Mouse (Mus musculus): ENCODE measurements around the gene Gpr141. TPM values are rescaled to one million over a fixed set of nuclear protein-coding genes. Genes with fewer than 3 reads are reported as not detected.
"Not testable (repeated sequence)": the region's sequence is repeated elsewhere in the genome, so short reads cannot be mapped to it uniquely, and the experiment has no call there.

Gene Gpr141
- polyA plus RNA-seq, 1 experiment from 2014 or later, result 0.72 TPM

DNA sequence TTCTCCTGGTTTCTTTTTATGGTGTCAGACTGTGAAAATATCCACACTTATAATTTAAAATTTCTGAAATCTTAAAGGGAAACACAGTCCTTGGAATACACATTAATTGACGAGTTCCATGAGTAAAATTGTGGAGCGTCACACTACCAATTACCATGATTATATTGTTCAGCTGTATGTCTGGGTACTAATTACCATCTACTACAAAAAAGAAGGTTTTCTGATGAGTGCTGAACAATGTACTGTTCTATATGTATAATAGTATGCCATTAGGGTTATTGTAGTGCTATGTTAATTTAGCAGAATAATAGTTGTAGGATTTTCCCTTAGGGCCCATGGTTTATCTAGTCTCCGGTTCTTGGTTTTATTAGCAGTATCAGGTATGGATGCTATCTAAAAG is 29.1 kb downstream of the Gpr141 start:
- Histone ChIP-seq H3K4me1 (no peaks in the 10 kb centered on the region), H3K36me3 (no peaks in the 10 kb centered on the region), H3K27ac (no peak overlapping the region), H3K9me3 (no peaks in the 10 kb centered on the region), H3K4me2 (no peak overlapping the region), H3K27me3 (no peaks in the 10 kb centered on the region), H3K9ac (no peak overlapping the region), H3K4me3 (no peak overlapping the region)
- ATAC-seq (ENCODE audit: insufficient number of reproducible peaks, low FRiP score, low TSS enrichment, low read depth), result no peak
- 85% methylated on average over 3 of the region's 3 CpGs for WGBS

DNA sequence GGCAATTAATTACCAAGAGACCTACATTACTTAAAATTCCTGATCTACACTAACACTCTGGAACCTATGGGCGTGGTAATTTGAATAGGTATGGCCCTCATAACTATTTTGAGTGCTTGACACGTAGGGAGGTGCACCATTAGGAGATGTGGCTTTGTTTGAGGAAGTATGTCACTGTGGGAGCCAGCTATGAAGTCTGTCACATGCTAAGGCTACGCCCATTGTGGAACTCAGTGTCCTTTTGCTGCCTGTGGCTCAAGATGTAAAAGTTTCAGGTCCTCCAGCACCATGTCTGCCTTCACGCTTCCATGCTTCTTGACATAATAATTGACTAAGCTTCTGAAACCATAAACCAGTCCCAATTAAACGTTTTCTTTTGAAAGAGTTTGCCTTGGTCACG is 29.6 kb downstream of the Gpr141 start:
- Histone ChIP-seq H3K36me3 (no peaks in the 10 kb centered on the region), H3K27ac (no peak overlapping the region), H3K4me3 (no peak overlapping the region), H3K4me2 (no peak overlapping the region), H3K4me1 (no peaks in the 10 kb centered on the region), H3K9me3 (no peaks in the 10 kb centered on the region), H3K9ac (no peak overlapping the region), H3K27me3 (no peaks in the 10 kb centered on the region)
- no peak for ATAC-seq (ENCODE audit: insufficient number of reproducible peaks, low FRiP score, low TSS enrichment, low read depth)
- WGBS, result 64% methylated on average over 6 of the region's 6 CpGs

DNA sequence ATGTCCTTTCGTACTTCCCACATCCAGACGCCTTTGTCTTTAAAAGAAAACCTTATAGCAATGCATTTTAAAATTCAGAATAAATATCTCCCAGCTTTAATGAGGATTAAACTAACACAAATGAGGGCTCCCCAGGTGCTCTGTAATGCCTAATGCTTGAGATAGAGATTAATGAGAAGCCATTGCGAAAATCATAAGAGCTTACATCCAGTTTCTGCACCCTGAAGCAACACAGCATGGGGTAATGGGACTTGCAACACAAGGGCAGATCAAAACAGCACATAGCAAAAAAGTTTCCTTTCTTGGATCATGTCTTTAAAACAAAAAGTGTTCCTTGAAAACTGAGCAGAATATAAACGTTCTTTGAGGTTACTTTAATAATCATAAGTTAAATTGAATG is 30.3 kb downstream of the Gpr141 start:
- Histone ChIP-seq H3K4me2 (no peak overlapping the region), H3K27me3 (no peaks in the 10 kb centered on the region), H3K4me3 (no peak overlapping the region), H3K27ac (no peak overlapping the region), H3K9me3 (no peaks in the 10 kb centered on the region), H3K9ac (no peak overlapping the region), H3K4me1 (no peaks in the 10 kb centered on the region), H3K36me3 (no peaks in the 10 kb centered on the region)
- ATAC-seq (ENCODE audit: insufficient number of reproducible peaks, low FRiP score, low TSS enrichment, low read depth), result no peak
- 69% methylated on average over 4 of the region's 4 CpGs for WGBS

DNA sequence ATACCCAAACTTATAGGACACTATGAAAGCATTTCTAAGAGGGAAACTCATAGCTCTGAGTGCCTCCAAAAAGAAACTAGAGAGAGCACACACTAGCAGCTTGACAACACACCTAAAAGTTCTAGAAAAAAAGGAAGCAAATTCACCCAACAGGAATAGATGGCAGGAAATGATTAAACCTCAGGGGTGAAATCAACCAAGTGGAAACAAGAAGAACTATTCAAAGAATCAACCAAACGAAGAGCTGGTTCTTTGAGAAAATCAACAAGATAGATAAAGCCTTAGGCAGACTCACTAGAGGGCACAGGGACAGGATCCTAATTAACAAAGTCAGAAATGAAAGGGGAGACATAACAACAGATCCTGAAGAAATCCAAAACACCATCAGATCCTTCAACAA is 36.1 kb downstream of the Gpr141 start:
- not testable (repeated sequence) for H3K36me3 ChIP-seq; H3K4me3 ChIP-seq; H3K9me3 ChIP-seq; H3K9ac ChIP-seq; ATAC-seq (ENCODE audit: insufficient number of reproducible peaks, low FRiP score, low TSS enrichment, low read depth); H3K27me3 ChIP-seq; H3K27ac ChIP-seq; H3K4me2 ChIP-seq; H3K4me1 ChIP-seq
- 66% methylated on average over 1 of the region's 1 CpGs for whole genome bisulfite sequencing

DNA sequence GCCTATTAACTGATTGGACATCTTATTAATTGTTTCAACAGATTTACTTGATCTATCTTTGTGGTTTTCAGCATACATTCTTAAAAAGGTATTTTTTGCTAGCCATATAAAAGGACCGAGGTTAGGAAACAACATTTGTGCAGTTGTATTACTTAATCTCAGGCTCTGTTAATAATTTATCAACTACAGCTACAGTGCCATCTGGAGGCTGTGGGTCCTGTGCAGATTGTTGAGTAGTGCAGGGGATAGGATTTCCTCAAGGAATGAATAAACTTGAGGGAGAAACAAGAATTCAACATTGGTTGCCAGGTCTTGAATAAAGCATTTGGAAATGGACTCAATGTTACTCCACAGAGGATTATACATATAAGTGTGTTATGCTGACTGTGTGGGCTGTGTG is 53.9 kb downstream of the Gpr141 start:
- Histone ChIP-seq H3K27me3 (no peaks in the 10 kb centered on the region), H3K36me3 (no peaks in the 10 kb centered on the region), H3K4me1 (no peaks in the 10 kb centered on the region), H3K4me2 (no peak overlapping the region), H3K9ac (no peak overlapping the region), H3K9me3 (no peaks in the 10 kb centered on the region), H3K27ac (no peak overlapping the region), H3K4me3 (no peak overlapping the region)
- ATAC-seq (ENCODE audit: insufficient number of reproducible peaks, low FRiP score, low TSS enrichment, low read depth), result no peak
- WGBS, result 68% methylated on average over 1 of the region's 1 CpGs

DNA sequence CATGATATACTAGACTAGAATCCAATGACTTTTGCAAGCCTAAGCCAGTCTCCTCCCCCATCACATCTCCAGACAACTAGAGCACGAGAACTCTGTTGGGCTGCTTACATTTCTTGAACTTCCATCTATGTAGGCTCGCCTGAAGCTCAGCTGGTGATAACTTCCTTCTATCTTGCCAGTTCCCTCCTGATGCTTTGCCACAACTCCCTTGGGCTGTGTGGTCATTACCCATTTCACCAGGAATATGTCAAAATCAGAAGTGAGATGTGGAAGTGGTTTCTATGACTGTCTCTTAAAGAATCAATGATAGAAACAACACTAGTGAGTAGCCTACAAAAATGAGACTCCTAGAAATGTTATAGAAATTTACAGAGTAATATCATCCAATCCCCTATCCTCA is 56.9 kb downstream of the Gpr141 start:
- no peak overlapping the region for H3K9ac ChIP-seq
- no peaks in the 10 kb centered on the region for H3K9me3 ChIP-seq
- H3K4me3 ChIP-seq, result no peak overlapping the region
- H3K4me1 ChIP-seq, result no peaks in the 10 kb centered on the region
- no peak overlapping the region for H3K4me2 ChIP-seq
- H3K36me3 ChIP-seq, result no peaks in the 10 kb centered on the region
- no peak for ATAC-seq (ENCODE audit: insufficient number of reproducible peaks, low FRiP score, low TSS enrichment, low read depth)
- WGBS, result 67% methylated on average over 2 of the region's 2 CpGs
- H3K27me3 ChIP-seq, result no peaks in the 10 kb centered on the region
- no peak overlapping the region for H3K27ac ChIP-seq

DNA sequence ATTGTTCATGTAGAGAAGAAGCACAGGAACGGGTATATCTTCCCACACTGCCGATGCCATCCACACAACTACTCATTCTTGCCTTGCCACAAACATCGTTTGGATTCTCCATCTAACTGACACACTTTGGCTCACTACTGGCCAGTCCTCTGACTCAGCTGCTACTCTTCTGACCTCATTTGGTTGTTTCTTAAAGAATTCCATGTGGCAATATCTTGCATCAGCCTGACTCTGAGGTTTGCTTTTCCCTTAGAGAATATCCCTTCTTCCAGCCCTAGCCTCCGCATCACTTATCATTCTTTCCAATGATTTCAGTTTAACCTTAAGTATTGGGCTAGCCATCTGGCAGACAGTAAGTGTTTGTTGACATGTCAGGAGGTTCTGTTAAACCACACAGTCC is 59.8 kb downstream of the Gpr141 start:
- no peaks in the 10 kb centered on the region for H3K27me3 ChIP-seq
- H3K9me3 ChIP-seq, result no peaks in the 10 kb centered on the region
- no peak overlapping the region for H3K27ac ChIP-seq
- no peak overlapping the region for H3K4me3 ChIP-seq
- no peak for ATAC-seq (ENCODE audit: insufficient number of reproducible peaks, low FRiP score, low TSS enrichment, low read depth)
- no peaks in the 10 kb centered on the region for H3K4me1 ChIP-seq
- 87% methylated on average over 4 of the region's 4 CpGs for WGBS
- H3K36me3 ChIP-seq, result no peaks in the 10 kb centered on the region
- H3K9ac ChIP-seq, result no peak overlapping the region
- H3K4me2 ChIP-seq, result no peak overlapping the region

DNA sequence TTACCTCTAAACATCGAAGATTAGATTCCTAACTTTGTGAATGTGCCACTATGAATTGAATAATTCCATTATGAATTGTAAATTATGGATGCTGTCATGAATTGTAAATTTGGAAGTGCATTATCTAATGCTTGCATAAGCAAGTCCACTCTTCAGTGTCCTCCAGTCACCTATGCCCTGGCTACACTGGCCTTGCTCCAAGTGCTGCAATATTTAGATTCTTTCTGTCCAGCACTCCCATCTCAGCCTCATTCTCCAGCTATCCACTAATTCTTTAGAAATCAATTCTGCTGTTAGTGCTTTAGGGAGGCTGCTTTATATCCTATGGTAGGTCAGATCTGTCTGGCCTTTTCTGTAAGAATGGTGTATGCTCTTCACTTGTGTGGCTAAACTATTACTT is 60.8 kb downstream of the Gpr141 start:
- Histone ChIP-seq H3K27me3 (no peaks in the 10 kb centered on the region), H3K36me3 (no peaks in the 10 kb centered on the region), H3K9ac (no peak overlapping the region), H3K9me3 (no peaks in the 10 kb centered on the region), H3K4me3 (no peak overlapping the region), H3K4me1 (no peaks in the 10 kb centered on the region), H3K4me2 (no peak overlapping the region), H3K27ac (no peak overlapping the region)
- ATAC-seq (ENCODE audit: insufficient number of reproducible peaks, low FRiP score, low TSS enrichment, low read depth), result no peak
- 84% methylated on average over 1 of the region's 1 CpGs for whole genome bisulfite sequencing

DNA sequence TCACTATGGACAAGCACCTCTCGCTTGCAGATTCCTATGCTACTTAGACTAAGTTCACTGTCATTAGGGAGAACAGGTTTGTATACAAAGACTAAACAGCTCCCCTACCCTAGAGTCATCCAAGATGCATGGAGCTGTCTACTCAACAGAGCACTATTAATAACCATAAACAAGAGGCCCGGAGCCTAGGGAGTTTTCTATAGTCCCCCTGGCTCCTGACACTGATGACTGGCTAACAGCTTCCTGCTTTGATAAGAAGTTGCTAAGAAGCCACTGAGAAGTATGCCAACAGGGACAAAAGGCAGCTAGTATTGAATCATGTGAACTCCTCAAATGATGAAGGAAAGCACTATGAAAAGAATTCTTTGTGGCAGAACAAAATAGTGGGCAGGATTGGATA is 78.3 kb downstream of the Gpr141 start:
- H3K4me2 ChIP-seq, result no peak overlapping the region
- no peak overlapping the region for H3K27ac ChIP-seq
- WGBS, result 73% methylated on average over 2 of the region's 2 CpGs
- H3K9ac ChIP-seq, result no peak overlapping the region
- no peaks in the 10 kb centered on the region for H3K4me1 ChIP-seq
- H3K9me3 ChIP-seq, result no peaks in the 10 kb centered on the region
- H3K36me3 ChIP-seq, result no peaks in the 10 kb centered on the region
- no peak overlapping the region for H3K4me3 ChIP-seq
- no peaks in the 10 kb centered on the region for H3K27me3 ChIP-seq
- ATAC-seq (ENCODE audit: insufficient number of reproducible peaks, low FRiP score, low TSS enrichment, low read depth), result no peak

DNA sequence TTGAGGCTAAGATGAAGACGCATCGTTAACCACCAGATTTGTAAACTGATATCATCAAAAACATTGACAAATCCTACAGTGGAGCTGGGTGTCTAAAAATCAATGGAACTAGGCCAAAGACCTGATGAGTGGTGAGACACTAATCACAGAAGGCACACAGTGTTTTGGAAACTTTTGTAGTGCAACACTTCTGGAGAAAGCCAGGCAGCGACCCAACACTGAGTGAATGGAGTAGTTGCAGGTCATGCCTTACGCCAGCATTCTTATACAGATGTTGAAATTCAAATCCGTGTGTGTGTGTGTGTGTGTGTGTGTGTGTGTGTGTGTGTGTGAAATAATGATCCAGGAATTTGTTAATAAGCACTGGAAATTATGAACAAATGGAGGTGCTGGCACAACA is 79.5 kb downstream of the Gpr141 start:
- WGBS, result 86% methylated on average over 5 of the region's 5 CpGs
- Histone ChIP-seq H3K4me1 (no peaks in the 10 kb centered on the region), H3K36me3 (no peaks in the 10 kb centered on the region)

DNA sequence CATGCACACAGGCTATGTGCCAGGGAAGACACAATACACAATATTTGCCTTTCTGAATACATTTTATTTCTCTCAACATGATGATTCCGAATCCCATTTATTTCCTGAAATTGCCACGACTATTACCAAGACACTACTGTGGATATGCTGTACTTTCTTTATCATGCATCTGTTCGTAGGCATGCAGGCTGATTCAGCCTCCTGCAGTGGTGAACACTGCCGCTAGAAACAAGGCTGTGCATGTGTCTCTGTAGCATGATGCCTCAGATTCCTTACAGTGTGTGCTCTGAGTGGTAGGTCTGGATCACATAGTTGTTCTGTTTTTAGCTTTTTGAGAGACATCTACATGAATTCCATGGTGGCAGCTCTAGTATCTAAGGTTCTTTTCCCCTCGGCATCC is 89.5 kb downstream of the Gpr141 start:
- Histone ChIP-seq H3K9me3 (no peaks in the 10 kb centered on the region), H3K4me3 (no peak overlapping the region), H3K4me1 (no peaks in the 10 kb centered on the region), H3K27ac (no peak overlapping the region), H3K27me3 (no peaks in the 10 kb centered on the region), H3K9ac (no peak overlapping the region), H3K36me3 (no peaks in the 10 kb centered on the region), H3K4me2 (no peak overlapping the region)
- no peak for ATAC-seq (ENCODE audit: insufficient number of reproducible peaks, low FRiP score, low TSS enrichment, low read depth)
- WGBS, result 83% methylated on average over 5 of the region's 5 CpGs

More for the DNA sequence above, 79.5 kb downstream of the Gpr141 start:
- H3K4me3 ChIP-seq, result no peak overlapping the region
- no peak overlapping the region for H3K27ac ChIP-seq
- no peaks in the 10 kb centered on the region for H3K27me3 ChIP-seq
- no peaks in the 10 kb centered on the region for H3K9me3 ChIP-seq
- ATAC-seq (ENCODE audit: insufficient number of reproducible peaks, low FRiP score, low TSS enrichment, low read depth), result no peak
- no peak overlapping the region for H3K9ac ChIP-seq
- H3K4me2 ChIP-seq, result no peak overlapping the region

DNA sequence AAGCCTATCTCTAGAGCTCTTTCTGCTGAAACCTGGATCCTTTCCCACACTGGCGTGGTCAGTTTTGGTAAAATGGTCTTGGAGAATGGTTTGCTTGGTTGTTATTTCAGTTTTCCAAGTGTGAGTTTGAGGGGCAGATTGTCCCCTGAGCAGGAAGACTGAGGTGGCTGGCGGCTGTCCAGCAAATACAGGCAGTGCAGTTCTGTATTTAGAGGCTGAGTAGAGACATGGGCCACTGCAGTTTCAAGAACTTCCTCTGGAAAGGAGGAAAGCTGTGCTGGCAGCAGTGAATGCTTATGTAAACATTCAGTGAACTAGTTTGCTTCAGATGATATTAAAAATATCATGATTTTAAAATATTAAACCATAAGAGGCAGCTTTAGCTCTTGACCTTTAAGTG is 93.2 kb downstream of the Gpr141 start:
- no peak for ATAC-seq (ENCODE audit: insufficient number of reproducible peaks, low FRiP score, low TSS enrichment, low read depth)
- Histone ChIP-seq H3K9ac (no peak overlapping the region), H3K4me1 (no peaks in the 10 kb centered on the region), H3K4me2 (no peak overlapping the region), H3K36me3 (no peaks in the 10 kb centered on the region), H3K27ac (no peak overlapping the region), H3K9me3 (no peaks in the 10 kb centered on the region), H3K4me3 (no peak overlapping the region), H3K27me3 (no peaks in the 10 kb centered on the region)
- WGBS, result 58% methylated on average over 2 of the region's 2 CpGs

DNA sequence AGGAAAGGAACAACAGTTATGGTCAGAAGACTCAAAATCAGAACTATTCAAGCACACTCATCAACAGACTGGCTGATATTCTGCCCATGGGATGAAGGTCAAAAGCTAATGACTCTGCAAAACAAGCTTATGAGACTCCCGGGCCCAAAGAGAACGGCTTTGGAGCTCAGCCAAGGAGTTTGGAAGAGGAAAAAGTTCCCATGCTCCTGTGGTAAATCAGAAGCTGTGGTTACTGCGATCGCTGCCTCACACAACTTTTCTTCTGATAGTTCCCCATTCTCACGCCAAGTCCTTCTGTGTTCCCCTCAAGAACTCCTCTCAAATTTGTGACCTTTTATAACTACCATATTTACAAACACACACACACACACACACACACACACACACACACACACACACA is 105.1 kb downstream of the Gpr141 start:
- Histone ChIP-seq H3K9ac (no peak overlapping the region), H3K4me3 (no peak overlapping the region), H3K9me3 (no peaks in the 10 kb centered on the region), H3K4me2 (no peak overlapping the region), H3K27me3 (no peaks in the 10 kb centered on the region), H3K36me3 (no peaks in the 10 kb centered on the region), H3K4me1 (no peaks in the 10 kb centered on the region), H3K27ac (no peak overlapping the region)
- no peak for ATAC-seq (ENCODE audit: insufficient number of reproducible peaks, low FRiP score, low TSS enrichment, low read depth)
- WGBS, result 40% methylated on average over 5 of the region's 5 CpGs

Data from limb, embryonic 15.5 days (tissue).